Mouse (Mus musculus) cortical plate, adult 2 months (tissue): ENCODE results near the gene Mfsd2a. TPM values are rescaled to one million over a fixed set of nuclear protein-coding genes. Genes with fewer than 3 reads are reported as not detected.

ENCODE experiments used
- H3K27ac ChIP-seq: fragments of 200-500 bp; 2 replicates; pipeline ENCODE4 v1.5.1; 2012; ENCODE audit warnings: low read length, control low read depth, inconsistent platforms; ENCODE audit not compliant: insufficient read depth
- H3K4me1 ChIP-seq: fragments of 200-500 bp; 2 replicates; pipeline ENCODE4 v1.6.1; 2011; ENCODE audit warnings: low read length; ENCODE audit not compliant: control insufficient read depth, insufficient read depth
- H3K4me3 ChIP-seq: fragments of 200-500 bp; 2 replicates; pipeline ENCODE4 v1.5.1; 2011; ENCODE audit warnings: mild to moderate bottlenecking, low read length, control low read depth; ENCODE audit not compliant: insufficient read depth
- CTCF ChIP-seq: fragments of 200-500 bp; IDR thresholded peaks from 2 replicates; pipeline ENCODE4 v1.5.1; 2011; ENCODE audit warnings: mild to moderate bottlenecking, control low read depth, low read length; ENCODE audit not compliant: insufficient read depth; ENCODE audit errors: extremely low read depth
- POLR2A ChIP-seq: fragments of 200-500 bp; IDR thresholded peaks from 2 replicates; pipeline ENCODE4 v1.6.1; 2011; ENCODE audit warnings: mild to moderate bottlenecking, low read length, control low read depth; ENCODE audit not compliant: insufficient read depth; ENCODE audit errors: extremely low read depth
- polyA plus RNA-seq: library from polyadenylated mRNA; depleted of rRNA; stranded (reverse); fragments of >200 nt; gene quantifications from 2 replicates; pipeline ENCODE4 v1.2.3, GENCODE M21; 2012

Gene Mfsd2a
- polyA plus RNA-seq, 1 experiment, result 36.1 TPM

DNA sequence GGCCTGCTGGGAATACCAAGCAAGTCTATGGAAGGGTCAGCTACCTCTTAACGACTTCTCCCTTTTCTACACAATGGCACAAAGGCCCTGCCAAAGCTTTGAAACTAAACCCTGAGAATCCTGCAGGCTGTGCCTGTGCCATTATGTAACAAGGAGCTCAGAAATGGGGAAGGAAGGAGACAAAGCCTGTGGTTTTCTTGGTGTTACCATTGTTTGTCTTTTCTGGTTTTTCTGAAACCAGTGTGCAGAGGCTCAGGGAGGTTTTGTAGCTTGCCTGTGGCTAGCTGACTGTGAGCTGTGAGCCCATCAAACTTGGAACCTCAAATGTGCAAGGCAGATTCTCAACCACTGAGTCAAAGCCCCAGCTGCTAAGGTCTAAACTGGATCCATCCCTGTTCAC lies 38.1 kb downstream of the Mfsd2a start:
- Histone ChIP-seq H3K4me3 (no peak overlapping the region), H3K4me1 (0 out of 2 replicates have a peak, but pooled peaks cover 2% of the 10 kb centered on the region), H3K27ac (no peak overlapping the region)
- TF ChIP-seq POLR2A, result no peak
- TF ChIP-seq CTCF, result no peak

DNA sequence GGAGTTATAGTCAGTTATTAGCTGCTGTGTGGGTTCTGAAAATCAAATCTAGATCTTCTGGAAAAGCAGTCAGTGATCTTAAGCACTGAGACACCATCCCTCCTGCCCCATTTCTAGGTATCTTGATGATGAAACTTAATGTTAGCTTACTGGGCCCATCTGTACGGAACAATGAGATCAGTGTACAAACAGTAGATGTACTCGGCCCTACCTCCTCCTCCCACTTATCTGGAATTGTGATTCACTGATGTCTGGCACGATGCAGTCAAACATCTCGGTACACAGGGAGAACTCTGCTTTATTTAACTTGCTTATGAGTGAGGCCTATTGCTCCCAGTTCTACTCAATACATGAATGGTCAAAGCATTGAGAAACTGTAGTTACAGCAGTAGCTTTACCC lies 45.0 kb downstream of the Mfsd2a start:
- Histone ChIP-seq H3K4me1 (no peaks in the 10 kb centered on the region), H3K27ac (no peak overlapping the region)

DNA sequence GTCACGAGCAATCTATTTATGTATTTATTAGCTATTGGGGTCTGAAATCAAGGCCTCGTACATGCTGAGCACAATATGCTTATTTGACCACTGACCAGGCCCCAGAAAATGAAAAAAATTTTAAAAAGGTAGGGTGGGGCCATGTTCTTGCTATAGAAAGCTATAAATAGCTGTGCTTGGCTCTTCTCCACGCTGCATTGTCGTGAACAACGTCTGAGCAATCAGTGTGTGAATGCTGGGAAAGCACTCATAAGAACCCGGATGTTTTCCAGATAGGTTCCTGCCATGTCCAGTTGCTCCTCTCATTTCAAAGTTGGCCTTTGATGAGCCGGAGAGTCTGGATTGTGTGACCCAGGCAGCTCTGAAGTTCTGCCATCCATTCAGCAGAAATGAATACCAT lies 46.8 kb downstream of the Mfsd2a start:
- no peaks in the 10 kb centered on the region; the same call in 1 of the 2 replicates for H3K4me1 ChIP-seq
- H3K4me3 ChIP-seq, result no peak overlapping the region
- TF ChIP-seq CTCF (no peak), POLR2A (no peak)
- peak overlapping the region; percentile 49; the same call in 1 of the 2 replicates for H3K27ac ChIP-seq

More for the DNA sequence above, 45.0 kb downstream of the Mfsd2a start:
- no peak overlapping the region for H3K4me3 ChIP-seq
- no peak for TF ChIP-seq POLR2A
- TF ChIP-seq CTCF, result no peak

DNA sequence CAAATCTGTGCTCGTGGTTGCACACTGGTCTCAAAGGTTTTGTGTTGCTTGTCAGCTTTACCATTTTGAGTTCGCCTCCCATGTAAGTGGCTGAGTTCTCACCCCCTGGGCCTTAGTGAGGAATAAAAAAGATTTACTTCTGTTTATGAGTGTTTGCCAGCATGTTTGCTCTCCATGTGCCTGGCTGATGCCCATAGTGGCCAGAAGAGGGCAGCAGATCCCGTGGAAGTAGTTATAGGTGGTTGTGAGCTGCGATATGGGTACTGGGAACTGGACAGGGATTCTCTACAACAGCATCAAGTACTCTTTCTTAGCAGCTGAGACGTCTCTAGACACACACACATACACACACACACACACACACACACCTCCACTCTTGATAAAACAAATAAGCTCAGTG lies 48.4 kb downstream of the Mfsd2a start:
- Histone ChIP-seq H3K4me3 (no peak overlapping the region), H3K4me1 (no peaks in the 10 kb centered on the region; the same call in 1 of the 2 replicates), H3K27ac (no peak overlapping the region)
- TF ChIP-seq POLR2A (no peak), CTCF (peak; percentile 18; the same call in 1 of the 2 replicates)

DNA sequence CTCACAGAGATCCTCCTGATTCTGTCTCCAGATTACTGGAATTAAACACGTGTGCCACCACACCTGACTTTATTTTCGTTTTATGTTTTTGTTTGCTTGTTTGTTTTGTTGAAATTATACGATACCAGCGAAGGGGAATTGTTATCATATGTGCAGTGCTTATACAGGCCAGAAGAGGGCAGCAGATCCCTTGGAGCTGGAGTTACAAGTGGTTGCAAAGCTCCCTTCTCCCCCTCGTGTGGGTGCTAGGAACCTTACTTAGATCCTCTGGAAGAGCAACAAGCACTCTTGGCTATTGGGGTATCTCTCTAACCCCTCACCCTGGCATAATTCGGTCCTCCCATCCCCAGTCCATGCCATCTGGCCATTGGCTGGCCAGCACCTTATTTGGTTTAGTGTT lies 50.4 kb downstream of the Mfsd2a start:
- TF ChIP-seq POLR2A (no peak), CTCF (peak; percentile 46; the same call in 1 of the 2 replicates)
- no peak overlapping the region for H3K4me3 ChIP-seq
- no peak overlapping the region for H3K27ac ChIP-seq
- no peaks in the 10 kb centered on the region; the same call in 1 of the 2 replicates for H3K4me1 ChIP-seq

DNA sequence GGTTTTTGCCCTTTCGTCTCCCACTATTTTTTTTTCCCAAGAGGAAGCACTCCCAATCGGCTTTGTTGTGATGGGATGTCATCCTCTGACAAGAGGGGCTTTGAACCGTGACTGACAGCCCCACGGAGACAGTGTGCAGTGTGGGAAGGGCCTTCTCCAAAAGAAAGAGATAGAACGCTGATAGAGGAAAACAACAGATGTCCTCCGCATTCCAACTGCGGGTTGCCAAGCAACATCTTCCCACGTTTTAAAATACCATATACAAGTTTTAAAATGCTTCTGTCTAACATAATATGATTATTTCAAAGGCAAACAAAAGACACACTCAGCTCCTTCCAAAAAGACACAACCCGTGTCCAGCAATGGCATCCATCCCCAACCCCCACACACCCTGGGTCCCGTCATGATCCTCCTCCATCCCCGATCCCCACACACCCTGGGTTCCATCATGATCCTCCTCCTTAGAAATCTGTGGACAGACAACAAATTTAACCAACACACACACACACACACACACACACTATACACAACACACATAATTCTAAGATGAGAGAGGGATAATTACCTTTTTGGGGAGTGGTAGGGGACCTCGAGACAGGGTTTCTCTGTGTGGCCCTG lies 51.3 kb downstream of the Mfsd2a start:
- TF ChIP-seq POLR2A (0 out of 2 replicates have a peak, but pooled peaks have one; percentile 29), CTCF (no peak)
- no peak overlapping the region for H3K27ac ChIP-seq
- H3K4me3 ChIP-seq, result peak overlapping the region; percentile 14
- no peaks in the 10 kb centered on the region; the same call in 1 of the 2 replicates for H3K4me1 ChIP-seq

DNA sequence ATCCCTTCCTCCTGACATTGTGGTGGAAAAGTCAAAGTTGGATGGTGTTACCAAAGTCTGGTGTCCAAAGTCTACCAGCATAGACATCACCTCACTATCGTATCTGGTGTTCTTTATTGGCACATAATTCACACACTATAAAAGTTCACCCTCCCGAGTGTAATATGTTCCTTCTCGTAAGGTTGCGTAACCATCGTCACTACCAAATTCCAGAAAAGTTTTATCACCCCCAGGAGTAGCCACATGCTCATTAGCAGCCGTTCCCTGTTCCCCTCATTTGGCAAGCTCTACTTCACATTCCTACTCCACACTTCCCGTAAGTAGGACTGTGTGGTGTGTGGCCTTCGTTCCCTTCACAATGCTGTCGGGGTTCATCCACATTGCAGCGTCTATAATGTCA lies 55.6 kb downstream of the Mfsd2a start:
- Histone ChIP-seq H3K27ac (no peak overlapping the region), H3K4me3 (no peak overlapping the region), H3K4me1 (no peaks in the 10 kb centered on the region; the same call in 1 of the 2 replicates)
- no peak for TF ChIP-seq POLR2A
- no peak for TF ChIP-seq CTCF

DNA sequence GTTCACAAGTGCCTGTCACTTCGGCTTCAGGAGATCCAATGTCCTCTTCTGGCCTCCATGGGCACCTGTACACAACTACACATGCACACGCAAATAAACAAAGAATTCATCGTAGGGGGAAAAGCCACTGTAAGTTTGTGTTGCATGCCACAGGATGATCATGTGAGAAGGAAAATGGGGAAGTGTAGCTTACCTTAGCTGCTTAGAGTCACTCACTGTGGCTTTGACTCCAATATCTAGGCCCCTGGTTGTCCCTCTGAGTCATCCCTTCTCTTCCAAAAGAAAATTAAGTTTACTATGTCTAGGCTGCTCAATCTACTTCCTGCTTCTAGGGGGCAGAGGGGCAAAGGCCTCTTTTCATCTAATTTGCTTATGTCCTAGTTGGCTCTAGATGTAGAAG lies 57.3 kb downstream of the Mfsd2a start:
- H3K4me3 ChIP-seq, result no peak overlapping the region
- no peaks in the 10 kb centered on the region; the same call in 1 of the 2 replicates for H3K4me1 ChIP-seq
- H3K27ac ChIP-seq, result no peak overlapping the region
- TF ChIP-seq POLR2A (no peak), CTCF (no peak)

DNA sequence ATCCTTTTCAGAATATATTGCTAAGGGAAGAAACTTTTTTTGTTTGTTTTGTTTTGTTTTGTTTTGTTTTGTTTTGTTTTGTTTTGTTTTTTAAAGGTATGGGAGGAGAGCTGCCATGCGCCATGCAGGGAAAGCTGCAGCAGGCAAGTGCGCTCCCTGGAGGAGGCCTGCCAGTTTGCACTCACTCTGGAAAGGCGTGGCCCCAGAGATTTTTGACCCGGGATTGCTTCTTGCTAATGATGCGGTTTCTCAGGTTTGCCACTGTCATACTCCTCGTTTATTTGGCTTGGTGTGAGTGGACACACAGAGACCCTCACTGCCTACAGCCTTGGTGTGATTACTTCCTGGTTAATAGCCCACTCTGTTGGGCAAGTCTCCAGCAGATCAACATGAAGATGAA lies 58.8 kb downstream of the Mfsd2a start:
- Histone ChIP-seq H3K4me1 (no peaks in the 10 kb centered on the region), H3K27ac (no peak overlapping the region), H3K4me3 (no peak overlapping the region)
- TF ChIP-seq CTCF (peak; percentile 11; the same call in 1 of the 2 replicates), POLR2A (no peak)

DNA sequence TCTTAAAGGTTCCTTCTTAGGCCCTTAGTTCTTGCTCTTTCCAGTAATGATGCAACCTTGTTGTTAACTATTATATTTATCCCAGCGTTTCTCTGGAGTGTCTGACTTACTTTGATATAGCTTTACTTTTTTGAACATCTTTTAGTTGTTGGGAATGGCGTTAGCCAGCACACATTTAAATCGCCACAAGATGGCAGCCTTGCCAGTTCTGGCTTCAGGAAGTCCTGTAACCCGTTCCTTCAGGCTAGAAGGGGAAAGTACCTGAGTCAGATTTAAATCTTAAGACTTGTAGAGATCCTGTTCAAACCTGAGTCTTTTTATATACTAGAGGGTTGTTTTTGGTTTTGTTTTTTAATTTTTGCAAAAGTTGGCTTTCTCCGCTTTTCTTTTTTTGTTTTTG lies 62.7 kb downstream of the Mfsd2a start:
- H3K4me1 ChIP-seq, result no peaks in the 10 kb centered on the region
- no peak overlapping the region for H3K27ac ChIP-seq
- TF ChIP-seq CTCF, result peak; percentile 83
- TF ChIP-seq POLR2A, result no peak
- H3K4me3 ChIP-seq, result no peak overlapping the region
